Mouse (Mus musculus) frontal cortex, postnatal 25 days (tissue): Measurements from ENCODE around the gene Map1a.

Experiments
- DNase-seq, 2 experiments: peaks; one replicate each; pipeline ENCODE4 v3.0.0; 2022; ENCODE audit warnings: low spot score in 2 of 2

Gene Map1a

GRCm38 (mm10) chr2:121308997-121309416 is 19.6 kb downstream of the Map1a start:
- DNase-seq, result no peak

DNA sequence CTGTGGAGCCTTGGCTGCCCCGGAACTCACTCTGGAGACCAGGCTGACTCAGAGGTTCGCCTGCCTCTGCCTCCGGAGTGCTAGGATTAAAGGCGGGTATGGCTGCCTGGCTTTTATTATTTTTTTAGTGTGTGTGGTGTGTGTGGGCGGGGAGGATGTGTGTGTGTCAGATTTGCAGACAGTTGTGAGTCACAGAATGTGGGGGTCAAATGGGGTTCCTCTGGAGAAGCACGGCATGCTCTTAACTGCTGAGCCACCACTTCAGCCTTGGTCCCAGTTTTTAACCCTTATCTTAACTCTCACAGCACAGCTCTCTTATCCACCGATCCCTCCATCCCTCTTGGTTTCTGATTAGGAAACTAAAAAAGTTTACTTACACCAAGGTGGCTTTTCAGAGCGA is 26.9 kb downstream of the Map1a start:
- no peak for DNase-seq

GRCm38 (mm10) chr2:121323041-121323440 is 33.6 kb downstream of the Map1a start:
- no peak for DNase-seq

GRCm38 (mm10) chr2:121323693-121324470 is 34.5 kb downstream of the Map1a start:
- no peak for DNase-seq

GRCm38 (mm10) chr2:121329492-121329891 is 40.1 kb downstream of the Map1a start:
- DNase-seq, result no peak

DNA sequence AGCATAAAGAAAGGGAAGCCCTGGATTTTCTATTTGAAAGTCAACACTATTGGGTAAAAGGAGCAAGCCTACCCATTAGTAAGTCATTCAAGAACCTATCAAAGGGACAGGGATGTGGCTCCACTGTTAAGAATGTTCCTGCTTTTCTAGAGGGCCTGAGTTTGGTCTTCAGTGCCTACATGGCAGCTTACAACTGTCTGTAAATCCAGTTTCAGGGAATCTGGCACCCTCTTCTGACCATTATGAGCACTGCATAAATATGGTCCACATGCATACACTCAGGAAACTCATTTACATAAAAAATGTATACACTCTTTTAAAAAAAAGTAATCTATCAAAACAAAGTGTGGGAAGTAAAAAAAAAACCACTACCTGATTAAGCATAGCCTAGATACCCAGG is 49.7 kb downstream of the Map1a start:
- DNase-seq, result no peak

DNA sequence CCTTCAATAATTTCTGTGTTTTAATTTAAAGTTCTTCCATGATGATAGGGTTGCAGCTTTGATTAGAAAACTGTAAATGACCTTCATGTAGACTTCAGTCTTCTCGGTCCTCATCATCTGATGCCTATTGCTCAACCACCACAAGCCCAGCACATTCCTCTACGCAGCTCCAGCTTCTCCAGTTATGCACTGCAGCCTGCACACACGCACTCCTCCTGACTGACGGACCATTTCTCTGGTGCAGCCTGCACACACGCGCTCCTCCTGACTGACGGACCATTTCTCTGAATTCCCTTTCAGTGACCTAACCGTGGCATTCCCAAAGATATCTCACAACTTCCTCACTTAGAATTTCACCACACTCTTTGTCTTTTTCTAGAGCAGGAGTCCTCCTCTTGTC is 63.8 kb downstream of the Map1a start:
- no peak for DNase-seq

- no peak for DNase-seq
Measured at GRCm38 (mm10) chr2:121354378-121354777, 65.0 kb downstream of the Map1a start.

DNA sequence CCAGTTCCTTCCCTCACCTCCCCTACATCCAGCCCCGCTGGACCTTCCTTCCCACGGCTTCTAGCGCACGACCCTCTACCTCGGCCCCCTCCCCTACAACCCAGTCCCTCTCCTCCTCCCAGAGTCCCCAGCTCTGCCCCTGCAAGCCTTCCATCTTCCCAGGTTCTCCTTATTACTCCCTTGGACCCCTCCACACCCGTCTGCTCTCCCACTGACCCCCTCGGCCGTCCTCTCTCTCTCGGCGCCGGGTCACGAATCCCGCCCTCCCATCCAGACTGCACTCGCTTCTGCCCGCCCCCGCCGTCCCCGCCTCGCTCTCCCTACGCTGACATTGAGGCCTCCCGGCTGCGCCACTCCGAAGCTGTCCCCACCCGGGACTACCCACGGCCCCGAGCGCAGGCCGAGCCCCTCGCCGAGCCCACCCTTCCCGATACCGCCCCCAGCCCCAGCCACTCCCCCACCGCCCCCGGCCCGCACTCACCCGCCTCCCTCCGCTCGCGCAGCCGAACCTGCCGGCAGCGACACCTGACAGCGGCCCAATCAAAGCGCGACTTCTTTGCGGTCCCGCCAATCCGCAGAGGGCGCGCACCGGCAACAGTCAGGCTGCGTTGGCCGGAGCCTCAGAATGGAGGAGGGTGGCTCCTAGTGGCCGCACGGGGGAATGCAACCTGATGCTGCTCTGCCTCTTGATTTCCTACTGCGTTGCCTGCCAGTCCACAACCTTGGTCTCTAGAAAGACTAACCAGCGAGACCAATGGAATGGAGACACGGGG is 65.6 kb downstream of the Map1a start, which contains the start of gene Ppip5k1:
TSS of gene Ppip5k1 (minus strand) at position 577 of the 773 bp plus-strand sequence.
- DNase-seq, result peak; percentile 98

- no peak for DNase-seq
Measured at GRCm38 (mm10) chr2:121357494-121357893, 68.1 kb downstream of the Map1a start, which contains the start of gene Ckmt1. TSS of gene Ckmt1 (plus strand) at chr2:121357714.

- DNase-seq, result no peak
Measured at GRCm38 (mm10) chr2:121357961-121358360, 68.6 kb downstream of the Map1a start.

- DNase-seq, result peak; percentile 63 to 71
Measured at GRCm38 (mm10) chr2:121358381-121358780, 69.0 kb downstream of the Map1a start.

DNA sequence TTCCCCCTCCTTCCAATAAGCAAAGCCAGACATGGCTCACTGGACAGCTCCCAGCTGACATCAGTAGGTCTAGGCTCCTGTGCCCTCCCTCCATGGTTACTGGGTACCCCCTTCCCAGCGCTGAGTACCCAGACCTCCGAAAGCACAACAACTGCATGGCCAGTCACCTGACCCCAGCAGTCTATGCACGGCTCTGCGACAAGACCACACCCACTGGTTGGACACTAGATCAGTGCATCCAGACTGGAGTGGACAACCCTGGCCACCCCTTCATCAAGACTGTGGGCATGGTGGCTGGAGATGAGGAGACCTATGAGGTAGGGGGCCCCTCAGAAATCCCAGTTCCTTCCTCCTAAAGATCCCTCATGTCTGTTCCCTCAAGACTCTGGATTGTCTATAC is 70.1 kb downstream of the Map1a start:
- no peak for DNase-seq
